ENCODE assay signal across 19 mouse cellular contexts in the genomic region with DNA sequence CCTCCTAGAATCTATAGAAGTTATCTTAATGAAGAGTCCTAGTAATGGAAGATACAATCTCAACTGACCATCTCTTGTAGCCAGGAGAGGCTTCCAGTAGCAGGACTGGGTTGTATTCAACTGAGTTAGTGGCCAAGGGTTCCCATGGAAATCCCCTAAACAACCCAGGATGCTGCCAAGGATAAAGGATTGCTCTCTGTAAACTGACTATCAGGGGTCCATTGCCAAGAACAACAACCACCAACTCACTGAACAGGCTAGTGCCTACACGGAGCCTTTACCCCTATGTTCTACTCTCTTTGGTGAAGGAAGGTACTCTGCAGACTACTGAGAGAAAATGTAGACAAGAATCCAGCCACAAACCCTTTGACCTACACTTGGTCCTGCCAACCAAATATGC.
"Had no signal": no experiment of that assay in that cellular context is flagged by ENCODE, and none has a peak within 500 bp of the region (broad histone marks: within the 10 kb centered on the region; RNA-seq: fewer than 3 reads in every experiment).

No protein-coding gene starts in this region.

- H3K4me2 ChIP-seq: lung, embryonic 15.5 days; midbrain, embryonic 11.5 days; midbrain, embryonic 13.5 days; midbrain, embryonic 15.5 days; neural tube, embryonic 12.5 days had no signal

- ATAC-seq: liver, postnatal 0 days; lung, postnatal 0 days; midbrain, embryonic 13.5 days; midbrain, embryonic 15.5 days had no signal

- H3K27me3 ChIP-seq: lung, embryonic 15.5 days; megakaryocyte, embryonic 14.5 days; midbrain, embryonic 13.5 days; midbrain, embryonic 15.5 days; neural tube, embryonic 12.5 days had no signal

- H3K4me3 ChIP-seq: lung, embryonic 15.5 days; megakaryocyte, embryonic 14.5 days; midbrain, embryonic 13.5 days; midbrain, embryonic 15.5 days; neural tube, embryonic 12.5 days had no signal

- H3K4me1 ChIP-seq: lung, embryonic 15.5 days; midbrain, embryonic 13.5 days; midbrain, embryonic 15.5 days; neural tube, embryonic 12.5 days had no signal

- H3K9me3 ChIP-seq: lung, embryonic 15.5 days; megakaryocyte, embryonic 14.5 days; midbrain, embryonic 13.5 days; midbrain, embryonic 15.5 days; neural tube, embryonic 12.5 days had no signal

- H3K27ac ChIP-seq: lung, embryonic 15.5 days; macrophage; midbrain, embryonic 13.5 days; midbrain, embryonic 15.5 days; neural tube, embryonic 12.5 days had no signal

- H3K9ac ChIP-seq: liver, postnatal 0 days; lung, embryonic 15.5 days; midbrain, embryonic 13.5 days; midbrain, embryonic 15.5 days; neural tube, embryonic 12.5 days had no signal

- DNase-seq: liver, postnatal 0 days; lung, adult 2 months; lung, postnatal 14 days; lung, postnatal 36 days; retina, postnatal 1 day; right cerebral cortex, adult 18-20 months; right cerebral cortex, postnatal 25 days; right cerebral cortex, postnatal 4 days; spleen, adult 18-20 months; thymus, adult 2 months; thymus, postnatal 36 days had no signal

- H3K36me3 ChIP-seq: lung, embryonic 15.5 days; midbrain, embryonic 13.5 days; midbrain, embryonic 15.5 days; neural tube, embryonic 12.5 days had no signal
